Mouse (Mus musculus) kidney, adult 18-20 months (tissue): Measurements from ENCODE around the gene Ptprm.
A peak's percentile ranks its signal among the peaks of the same experiment; 100 is the strongest.

ENCODE experiments used
- DNase-seq: peaks from one replicate; pipeline ENCODE4 v3.0.0; 2021

Ptprm gene

GRCm38 (mm10) chr17:67343006-67343405, 11.3 kb downstream of the Ptprm start:
- no peak for DNase-seq

- DNase-seq: no peak
These were observed 13.9 kb downstream of the Ptprm start for GRCm38 (mm10) chr17:67340362-67340761.

GRCm38 (mm10) chr17:67339569-67339968, 14.7 kb downstream of the Ptprm start:
- no peak for DNase-seq

- no peak for DNase-seq
These were observed 19.9 kb downstream of the Ptprm start for GRCm38 (mm10) chr17:67334310-67334709.

- DNase-seq: no peak
These were observed 24.8 kb downstream of the Ptprm start for GRCm38 (mm10) chr17:67329435-67329834.

GRCm38 (mm10) chr17:67324499-67324832, 29.8 kb downstream of the Ptprm start:
- no peak for DNase-seq

- no peak for DNase-seq
These were observed 30.3 kb downstream of the Ptprm start for GRCm38 (mm10) chr17:67323777-67324498.

- DNase-seq: no peak
These were observed 39.6 kb downstream of the Ptprm start for GRCm38 (mm10) chr17:67314491-67315205.

- no peak for DNase-seq
These were observed 45.8 kb downstream of the Ptprm start for GRCm38 (mm10) chr17:67308421-67308820.

GRCm38 (mm10) chr17:67306066-67306845, 48.0 kb downstream of the Ptprm start:
- DNase-seq: no peak

- DNase-seq: peak; percentile 44
These were observed 49.4 kb downstream of the Ptprm start for GRCm38 (mm10) chr17:67304831-67305230.

- DNase-seq: peak; percentile 18
These were observed 50.7 kb downstream of the Ptprm start for GRCm38 (mm10) chr17:67303326-67304099.

GRCm38 (mm10) chr17:67302569-67302968, 51.7 kb downstream of the Ptprm start:
- DNase-seq: no peak

- DNase-seq: no peak
These were observed 52.2 kb downstream of the Ptprm start for GRCm38 (mm10) chr17:67302074-67302473.

GRCm38 (mm10) chr17:67301367-67301766, 52.9 kb downstream of the Ptprm start:
- no peak for DNase-seq

GRCm38 (mm10) chr17:67298269-67298798, 55.9 kb downstream of the Ptprm start:
- DNase-seq: no peak

- no peak for DNase-seq
These were observed 57.4 kb downstream of the Ptprm start for GRCm38 (mm10) chr17:67296604-67297595.

GRCm38 (mm10) chr17:67290662-67291240, 63.5 kb downstream of the Ptprm start:
- DNase-seq: no peak

GRCm38 (mm10) chr17:67287501-67287900, 66.8 kb downstream of the Ptprm start:
- no peak for DNase-seq

- DNase-seq: no peak
These were observed 72.6 kb downstream of the Ptprm start for GRCm38 (mm10) chr17:67281640-67282170.
